Mouse (Mus musculus) heart, adult 2 months (tissue): ENCODE results near the gene Cyth4.

Source experiments
- CTCF ChIP-seq: fragments of 200-600 bp; IDR thresholded peaks from 2 replicates; pipeline ENCODE4 v1.8.1; 2022; ENCODE audit warnings: antibody characterized with exemption, mild to moderate bottlenecking, moderate library complexity
- EP300 ChIP-seq: fragments of 200-500 bp; IDR thresholded peaks from 2 replicates; pipeline ENCODE4 v1.6.1; 2011; ENCODE audit warnings: low read depth, low read length, control low read depth; ENCODE audit not compliant: insufficient read depth
- POLR2A ChIP-seq: fragments of 200-500 bp; IDR thresholded peaks from 2 replicates; pipeline ENCODE4 v1.6.1; 2011; ENCODE audit warnings: mild to moderate bottlenecking, low read depth, low read length, control low read depth; ENCODE audit not compliant: insufficient read depth

GRCm38 (mm10) chr15:78606059-78606458 lies 9.2 kb downstream of the Cyth4 start:
- TF ChIP-seq EP300 (no peak), POLR2A (no peak), CTCF (no peak)
